Mouse (Mus musculus) bone marrow macrophage, adult 2 months (primary cell): ENCODE measurements around the gene Clec2d.

Experiments used
- CTCF ChIP-seq: IDR thresholded peaks from 2 replicates; pipeline ENCODE4 v1.5.1; 2012; ENCODE audit warnings: low read depth, mild to moderate bottlenecking, low read length, moderate library complexity
- POLR2A ChIP-seq: IDR thresholded peaks from 2 replicates; pipeline ENCODE4 v1.6.1; 2012; ENCODE audit warnings: mild to moderate bottlenecking, low read depth, low read length, borderline replicate concordance

DNA sequence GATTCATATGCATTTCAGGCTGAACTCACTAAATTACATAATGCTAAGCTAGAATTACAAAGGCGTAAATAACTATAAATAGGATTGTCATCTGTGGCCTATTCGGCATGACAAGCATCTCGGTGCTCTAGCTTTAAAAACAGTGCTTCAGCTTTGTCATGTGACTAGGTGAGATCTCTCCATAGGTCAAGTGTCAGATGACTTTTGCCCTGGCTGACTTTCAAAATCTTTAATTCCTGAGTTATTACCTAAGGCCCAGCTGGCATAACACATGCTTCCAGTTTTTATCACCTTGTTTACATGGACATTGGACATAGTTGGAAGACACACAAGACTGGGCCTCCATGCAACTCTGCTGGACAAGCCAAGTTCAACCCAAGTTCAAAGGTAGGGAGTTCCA is 20.3 kb upstream of the Clec2d start:
- no peak for TF ChIP-seq POLR2A
- no peak for TF ChIP-seq CTCF
